Mouse (Mus musculus) right cerebral cortex, adult 2 months (tissue): Measurements from ENCODE around the gene Hist1h2ac.
"Not testable (repeated sequence)": the region's sequence is repeated elsewhere in the genome, so short reads cannot be mapped to it uniquely, and the experiment has no call there.

Experiments
- DNase-seq, 2 experiments: peaks; one replicate each; pipeline ENCODE4 v3.0.0; 2021 to 2022; ENCODE audit warnings: low spot score in 2 of 2

Hist1h2ac gene

DNA sequence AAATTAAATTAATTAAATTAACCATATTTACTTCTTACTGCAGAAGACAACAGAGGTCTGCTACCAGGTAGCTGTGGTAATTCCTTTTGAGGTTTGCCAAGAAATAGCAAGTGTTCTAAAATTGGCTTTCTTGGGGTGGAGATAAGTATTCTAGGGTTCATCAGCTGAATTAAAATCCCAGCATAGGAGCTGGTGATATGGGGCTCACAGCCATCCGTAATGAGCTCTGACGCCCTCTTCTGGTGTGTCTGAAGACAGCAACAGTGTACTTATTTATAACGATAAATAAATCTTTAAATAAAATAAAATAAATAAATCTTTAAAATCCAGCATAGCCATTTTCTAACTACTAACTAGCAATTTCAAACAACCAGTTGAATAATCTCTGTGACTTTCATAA is 16.0 kb upstream of the Hist1h2ac start:
- no peak for DNase-seq

DNA sequence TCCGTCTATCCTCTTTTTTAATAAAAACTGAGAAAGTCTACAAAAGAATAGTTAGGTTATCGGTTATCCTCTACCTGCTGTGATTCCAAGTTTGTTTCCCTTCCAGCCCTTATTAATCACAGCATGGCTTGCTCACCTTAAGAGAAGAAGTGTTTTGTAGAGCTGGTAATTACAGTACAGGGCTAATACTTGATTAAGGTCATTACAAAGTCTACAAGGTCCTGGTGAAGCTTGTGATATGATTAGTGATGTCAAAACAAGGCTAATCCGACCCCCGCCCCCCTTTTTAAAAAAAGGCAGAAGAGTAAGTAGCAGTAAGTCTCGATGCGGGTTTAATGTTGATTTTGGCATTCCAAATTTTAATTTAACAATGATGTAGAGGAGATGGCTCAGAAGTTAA is 15.2 kb upstream of the Hist1h2ac start:
- no peak for DNase-seq

DNA sequence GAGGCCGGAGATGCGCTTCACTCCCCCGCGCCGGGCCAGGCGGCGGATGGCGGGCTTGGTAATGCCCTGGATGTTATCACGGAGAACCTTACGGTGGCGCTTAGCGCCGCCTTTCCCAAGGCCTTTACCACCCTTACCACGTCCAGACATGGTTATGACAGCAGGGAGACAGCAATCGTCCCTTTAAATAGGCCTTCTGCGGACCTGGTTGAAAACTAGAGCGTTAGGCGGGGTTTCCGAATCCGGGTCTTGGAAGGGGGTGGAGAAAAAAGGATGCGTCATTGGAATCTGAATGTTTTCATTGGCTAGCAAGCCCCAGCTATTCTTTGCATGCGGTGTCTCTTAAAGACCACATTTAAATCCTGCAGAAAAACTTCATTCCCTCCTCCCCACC is 14.5 kb upstream of the Hist1h2ac start, which contains the start of gene Hist1h4c:
TSS of gene Hist1h4c (minus strand) at position 155 of the 394 bp plus-strand sequence.
- DNase-seq: peak; percentile 99 to 100

DNA sequence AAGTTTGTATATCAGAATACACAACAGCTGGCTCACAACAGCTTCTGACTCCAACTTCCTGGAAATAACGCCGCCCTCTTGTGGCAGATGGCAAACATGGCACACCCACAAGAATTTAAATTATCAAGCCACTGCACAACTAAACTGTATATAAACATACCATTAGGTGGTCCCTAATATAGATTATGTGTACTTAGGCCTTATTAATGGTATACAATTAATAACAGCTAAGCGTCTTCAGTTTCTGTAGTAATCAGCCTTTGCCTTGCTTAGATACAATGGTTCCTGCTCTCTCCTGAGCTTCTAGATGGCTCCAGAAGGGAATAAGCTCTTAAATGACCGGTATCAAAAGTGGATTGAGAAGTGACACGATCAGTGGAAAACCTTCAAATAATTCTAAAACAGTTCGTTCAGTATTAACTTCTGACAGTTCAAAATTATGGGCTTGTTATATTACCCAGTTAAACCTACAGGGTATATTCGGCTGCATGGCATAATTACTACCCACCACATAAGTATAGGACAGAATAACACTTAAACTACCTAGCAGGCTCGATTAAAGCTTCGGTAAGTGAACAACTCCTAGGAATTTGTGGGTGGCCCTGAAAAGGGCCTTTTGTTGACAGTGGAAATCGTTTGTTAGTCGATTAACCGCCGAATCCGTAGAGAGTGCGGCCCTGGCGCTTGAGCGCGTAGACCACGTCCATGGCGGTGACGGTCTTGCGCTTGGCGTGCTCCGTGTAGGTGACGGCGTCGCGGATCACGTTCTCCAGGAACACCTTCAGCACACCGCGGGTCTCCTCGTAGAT is 13.9 kb upstream of the Hist1h2ac start:
- DNase-seq: peak in 1 of 2 experiments; percentile 70

DNA sequence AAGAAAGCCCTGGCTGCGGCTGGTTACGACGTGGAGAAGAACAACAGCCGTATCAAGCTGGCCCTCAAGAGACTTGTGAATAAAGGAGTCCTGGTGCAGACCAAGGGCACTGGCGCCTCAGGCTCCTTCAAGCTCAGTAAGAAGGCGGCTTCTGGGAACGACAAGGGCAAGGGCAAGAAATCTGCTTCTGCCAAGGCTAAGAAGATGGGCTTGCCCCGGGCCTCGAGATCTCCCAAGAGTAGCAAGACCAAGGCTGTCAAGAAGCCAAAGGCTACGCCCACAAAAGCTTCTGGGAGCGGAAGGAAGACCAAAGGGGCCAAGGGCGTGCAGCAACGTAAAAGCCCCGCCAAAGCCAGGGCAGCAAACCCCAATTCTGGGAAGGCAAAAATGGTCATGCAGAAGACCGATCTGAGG is 12.3 kb upstream of the Hist1h2ac start:
- DNase-seq: no peak

DNA sequence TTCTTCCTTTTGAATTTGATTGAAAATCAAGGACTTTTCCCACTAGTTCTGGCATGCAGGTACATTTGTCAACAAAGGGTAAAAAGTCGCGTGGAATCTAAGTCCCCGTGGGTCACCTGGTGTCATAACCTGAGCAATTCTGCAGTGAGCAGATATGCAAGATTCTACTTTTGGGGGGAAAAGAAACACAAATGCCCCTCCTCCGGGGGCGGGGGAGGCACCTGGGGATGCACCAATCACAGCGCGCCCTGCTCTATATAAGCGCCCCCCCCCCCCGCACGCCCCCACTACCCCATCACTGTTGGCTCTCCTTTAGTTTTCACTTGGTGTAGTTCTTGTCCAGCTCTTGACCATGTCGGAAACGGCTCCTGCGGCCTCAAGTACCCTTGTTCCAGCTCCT is 11.8 kb upstream of the Hist1h2ac start, which contains the start of gene Hist1h1t:
TSS of gene Hist1h1t (plus strand) at position 301 of the 400 bp plus-strand sequence.
- DNase-seq: no peak

DNA sequence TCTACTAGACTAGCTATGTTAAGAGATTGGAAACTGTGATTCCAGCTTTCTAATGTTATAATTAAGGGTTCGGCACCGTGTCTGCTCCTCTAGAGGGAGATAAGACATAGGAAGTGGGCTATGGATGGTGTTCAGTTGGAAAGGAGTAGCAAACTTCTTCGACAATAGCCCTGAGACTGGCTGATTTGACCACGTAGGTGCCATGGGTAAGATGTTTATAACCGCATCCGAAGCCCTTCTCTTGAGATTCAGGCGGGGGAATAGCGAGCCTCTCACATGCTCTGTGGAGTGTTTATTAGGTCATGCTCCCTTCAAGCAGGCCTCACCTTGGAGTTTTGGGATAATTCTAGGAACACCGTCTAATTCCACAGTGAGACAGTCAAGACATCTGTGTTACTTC is 11.2 kb upstream of the Hist1h2ac start:
- DNase-seq: no peak

DNA sequence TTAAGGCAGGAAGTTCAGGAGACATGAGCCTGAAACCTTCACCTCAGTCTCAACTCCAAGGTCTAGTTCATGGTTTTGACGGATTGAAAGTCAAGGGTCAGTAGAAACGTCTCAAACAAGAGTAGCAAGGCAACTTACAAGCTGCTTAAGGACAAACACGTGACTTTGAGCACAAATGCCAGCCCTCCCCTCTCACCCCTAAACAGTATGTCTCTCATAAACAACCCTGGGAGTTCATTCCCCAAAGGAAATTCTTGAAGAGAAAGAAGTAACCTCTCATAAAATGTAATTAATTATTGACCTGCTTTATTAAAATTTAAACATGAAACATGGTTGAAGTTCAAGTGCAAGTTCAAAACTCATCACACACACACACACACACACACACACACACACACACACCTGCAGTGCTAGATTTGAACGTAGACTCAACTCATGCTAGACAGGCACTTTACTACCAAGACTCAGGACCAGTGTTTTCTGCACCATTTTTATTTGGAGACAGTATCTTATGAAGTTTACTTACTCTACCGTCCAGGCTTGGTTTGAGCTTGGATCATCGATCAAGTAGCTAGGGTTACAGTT is 10.2 kb upstream of the Hist1h2ac start:
- DNase-seq: no peak

DNA sequence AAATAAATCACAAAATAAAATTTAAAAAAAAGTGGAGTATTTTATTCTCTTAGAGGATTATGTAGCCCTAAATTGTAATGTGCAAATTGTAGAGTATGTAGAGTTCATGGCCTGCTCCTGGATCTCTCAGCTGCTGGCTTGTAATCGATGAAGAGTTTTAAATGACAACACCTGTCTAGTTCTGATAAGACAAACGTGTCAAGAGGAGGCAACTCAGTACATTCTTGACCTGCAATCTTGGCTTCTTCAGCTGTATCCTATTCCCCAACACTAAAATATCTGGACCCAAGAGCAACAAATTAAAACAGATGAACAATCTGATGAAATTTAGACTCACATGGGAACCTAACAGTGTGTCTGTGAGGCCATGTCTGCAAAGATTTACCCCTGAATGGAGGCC is 5.7 kb upstream of the Hist1h2ac start:
- DNase-seq: no peak

DNA sequence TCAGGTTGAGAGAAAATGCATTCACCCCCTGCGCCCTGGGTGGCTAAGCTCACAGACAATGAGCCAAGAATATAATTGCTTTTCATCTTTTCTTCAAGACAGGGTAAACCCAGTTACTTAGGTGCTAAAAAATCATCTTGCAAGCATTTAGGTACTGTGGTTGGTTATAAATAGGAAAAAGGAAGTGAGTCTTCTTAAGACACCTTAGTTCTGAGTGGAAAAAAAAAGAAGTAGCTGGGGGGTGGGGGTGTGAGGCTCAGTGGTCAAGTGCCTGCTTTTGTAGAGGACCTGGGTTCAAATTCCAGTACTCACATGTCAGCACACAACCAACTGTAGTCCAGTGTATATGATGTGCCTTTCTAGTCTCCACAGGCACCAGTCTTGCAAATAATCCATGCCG is 5.2 kb upstream of the Hist1h2ac start:
- DNase-seq: no peak

DNA sequence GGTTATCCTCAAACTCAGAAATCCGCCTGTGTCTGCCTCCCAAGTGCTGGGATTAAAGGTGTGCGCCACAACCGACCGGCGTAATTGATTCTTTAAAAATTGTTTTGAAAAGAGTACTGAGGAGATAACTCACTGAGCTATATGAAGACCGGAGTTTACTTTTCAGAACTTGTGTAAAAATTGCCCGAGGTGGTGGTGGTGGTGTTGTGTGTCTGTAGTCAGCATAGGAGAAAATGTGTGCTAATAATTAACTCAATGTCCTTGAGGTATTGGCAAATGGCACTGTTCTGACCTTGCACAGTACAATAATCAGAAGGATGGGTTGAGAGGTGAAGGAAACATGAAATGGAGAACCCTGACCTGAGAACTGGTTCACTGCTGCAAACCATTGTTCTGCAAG is 4.2 kb upstream of the Hist1h2ac start:
- DNase-seq: no peak

DNA sequence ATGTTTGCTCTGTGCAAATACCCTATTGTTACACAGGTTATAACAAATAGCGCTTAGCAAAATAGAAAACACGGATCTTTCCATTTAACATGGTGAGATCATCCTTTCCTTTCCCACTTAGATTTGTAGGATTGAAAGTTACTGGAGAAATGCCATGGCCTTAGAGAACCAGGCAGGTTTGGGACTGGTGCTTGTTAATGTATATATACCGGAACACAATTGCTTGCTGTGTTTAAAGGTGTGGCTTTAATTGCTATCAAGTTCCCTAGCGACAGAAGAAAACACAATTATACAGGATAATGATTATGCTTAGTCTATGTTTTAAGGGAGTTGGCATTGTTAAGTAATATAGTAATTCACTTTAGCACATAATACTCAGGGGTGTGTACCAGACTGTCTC is 3.4 kb upstream of the Hist1h2ac start:
- no peak for DNase-seq

DNA sequence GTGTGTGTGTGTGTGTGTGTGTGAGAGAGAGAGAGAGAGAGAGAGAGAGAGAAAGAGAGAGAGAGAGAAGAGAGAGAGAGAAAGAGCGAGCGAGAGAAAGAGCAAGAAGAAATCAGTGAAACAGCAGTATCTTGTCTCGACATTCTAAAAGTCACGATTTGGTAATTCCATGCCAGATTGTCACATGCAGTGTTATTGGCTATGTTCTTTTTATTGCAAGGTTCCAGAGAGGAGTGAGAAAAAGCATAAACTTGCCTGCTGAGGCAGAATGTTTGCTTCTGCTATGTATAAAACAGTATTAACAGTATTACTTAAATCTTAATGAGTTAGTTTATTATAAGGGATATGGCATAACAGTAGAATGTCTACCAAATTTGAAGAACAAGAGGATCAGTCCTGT is 2.2 kb upstream of the Hist1h2ac start:
- no peak for DNase-seq

DNA sequence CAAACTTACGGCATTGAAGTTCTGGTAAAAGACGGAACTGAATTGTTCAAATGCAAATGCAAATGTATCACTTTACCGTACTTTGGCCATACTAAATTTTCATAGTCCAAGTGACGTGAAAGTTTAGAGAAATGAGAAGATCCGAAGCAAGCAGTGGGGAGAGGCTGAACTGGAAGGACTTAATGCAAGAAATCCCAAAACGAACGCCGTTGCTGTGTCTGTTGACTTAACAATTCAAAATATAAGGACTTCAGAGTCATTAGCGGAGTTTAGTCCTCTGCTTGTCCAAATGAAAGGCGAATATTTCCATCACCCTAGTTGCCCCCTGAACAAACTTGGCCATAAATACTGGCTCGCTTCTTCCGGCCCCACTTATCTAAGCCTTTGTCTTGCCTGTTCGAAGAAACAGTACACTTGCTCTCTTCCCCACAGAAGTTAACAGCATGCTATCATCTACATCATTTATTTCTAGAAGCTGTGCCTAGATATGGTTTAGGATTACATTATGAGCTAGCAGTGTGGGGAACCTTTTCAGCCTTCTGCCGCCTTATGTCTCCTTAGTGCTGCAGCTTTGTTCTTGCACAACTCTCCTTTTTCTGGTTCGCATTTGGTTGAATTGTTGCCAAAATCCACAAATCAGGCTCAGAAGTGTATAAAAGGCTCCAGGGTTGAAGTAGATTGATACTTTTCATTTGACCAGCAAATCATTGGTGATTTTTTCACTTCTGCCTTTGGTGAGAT is 1.5 kb upstream of the Hist1h2ac start:
- no peak for DNase-seq

DNA sequence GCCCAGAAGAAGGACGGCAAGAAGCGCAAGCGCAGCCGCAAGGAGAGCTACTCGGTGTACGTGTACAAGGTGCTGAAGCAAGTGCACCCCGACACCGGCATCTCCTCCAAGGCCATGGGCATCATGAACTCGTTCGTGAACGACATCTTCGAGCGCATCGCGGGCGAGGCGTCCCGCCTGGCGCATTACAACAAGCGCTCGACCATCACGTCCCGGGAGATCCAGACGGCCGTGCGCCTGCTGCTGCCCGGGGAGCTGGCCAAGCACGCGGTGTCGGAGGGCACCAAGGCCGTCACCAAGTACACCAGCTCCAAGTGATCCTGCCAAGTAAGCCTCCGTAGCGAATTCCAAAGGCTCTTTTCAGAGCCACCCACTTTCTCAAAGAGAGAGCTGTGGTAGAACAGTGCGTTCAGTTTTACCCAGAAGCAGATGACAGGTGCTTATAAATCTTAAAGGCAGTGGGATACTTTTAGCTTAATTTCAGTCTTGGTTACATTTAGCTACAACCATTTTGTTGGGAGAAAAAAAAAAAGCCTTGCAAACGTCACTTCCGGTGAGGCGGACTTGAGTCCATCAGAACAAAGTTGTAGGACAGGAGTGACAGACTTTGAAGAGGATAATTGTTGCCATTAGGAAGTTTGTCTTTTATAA is 672 bp upstream of the Hist1h2ac start:
- DNase-seq: peak; percentile 39 to 47

DNA sequence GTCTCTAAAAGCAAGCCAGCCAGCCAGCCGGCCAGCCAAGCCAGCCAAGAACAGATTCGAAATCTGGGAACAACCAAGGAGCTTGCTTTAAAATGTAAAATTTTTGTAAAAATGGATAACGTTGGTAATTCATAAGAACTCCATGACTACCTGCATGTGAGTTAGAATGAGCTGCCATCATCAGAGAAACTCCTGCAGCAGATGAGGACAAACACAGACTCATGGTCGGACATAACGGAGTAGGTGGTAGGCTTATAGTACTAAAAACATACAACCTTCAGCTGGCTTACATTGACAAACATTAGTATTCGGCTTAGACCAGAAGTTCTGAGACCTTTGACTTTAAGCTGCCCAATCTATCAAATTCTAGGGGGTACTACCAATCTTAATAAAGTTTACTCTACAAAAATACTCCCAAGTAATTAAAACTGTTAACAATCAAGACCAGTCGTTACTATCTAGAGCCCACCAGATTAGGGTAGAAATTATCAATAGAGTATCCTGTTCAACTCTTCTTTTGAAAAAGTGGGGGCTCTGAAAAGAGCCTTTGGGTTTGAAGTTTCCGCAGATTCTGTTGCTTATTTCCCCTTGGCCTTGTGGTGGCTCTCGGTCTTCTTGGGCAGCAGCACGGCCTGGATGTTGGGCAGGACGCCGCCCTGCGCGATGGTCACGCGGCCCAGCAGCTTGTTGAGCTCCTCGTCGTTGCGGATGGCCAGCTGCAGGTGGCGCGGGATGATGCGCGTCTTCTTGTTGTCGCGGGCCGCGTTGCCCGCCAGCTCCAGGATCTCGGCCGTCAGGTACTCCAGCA is 597 bp downstream of the Hist1h2ac start:
- DNase-seq: not testable (repeated sequence)

DNA sequence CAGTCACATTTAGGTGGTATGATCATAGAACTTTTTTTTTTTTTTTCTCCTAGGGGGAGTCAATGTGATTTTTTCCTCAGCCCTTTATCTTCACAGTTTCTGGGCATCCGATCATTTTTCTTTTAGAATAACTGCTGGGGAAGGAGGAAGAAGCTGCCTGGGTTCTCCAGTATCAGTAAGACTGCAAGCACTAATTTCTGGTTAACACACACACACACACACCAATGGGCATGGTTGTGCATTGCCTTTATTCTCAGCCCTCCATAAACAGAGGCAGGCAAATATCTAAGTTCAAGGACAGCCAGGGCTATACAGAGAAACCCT is 1.2 kb downstream of the Hist1h2ac start:
- DNase-seq: no peak

DNA sequence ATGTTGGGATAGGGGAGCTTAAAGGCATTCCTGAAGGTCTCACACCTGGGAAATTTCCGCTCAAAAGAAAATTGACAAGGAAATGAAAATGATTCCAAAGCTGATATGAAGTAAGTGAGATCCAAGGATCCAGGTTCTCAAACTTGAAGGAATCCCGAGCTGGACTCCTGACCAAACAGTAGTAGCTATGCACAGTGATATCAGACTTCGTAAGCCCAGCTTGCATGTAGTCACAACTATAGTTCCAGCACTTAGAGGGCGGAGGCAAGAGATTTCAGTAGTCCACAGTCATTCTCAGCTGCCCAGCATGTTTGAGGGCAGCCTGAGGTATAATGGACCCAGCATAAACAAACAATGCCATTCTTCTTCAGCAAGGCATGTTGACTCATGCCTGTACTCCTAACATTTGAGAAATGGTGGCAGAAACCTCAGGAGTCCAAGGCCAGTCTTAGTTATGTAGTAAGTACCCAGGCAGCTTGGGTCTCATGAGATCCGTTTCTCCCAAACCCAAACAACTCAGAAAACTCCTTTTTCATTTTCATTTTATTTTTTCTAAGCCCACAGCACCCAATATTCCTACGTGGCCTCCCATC is 1.7 kb downstream of the Hist1h2ac start:
- DNase-seq: no peak

DNA sequence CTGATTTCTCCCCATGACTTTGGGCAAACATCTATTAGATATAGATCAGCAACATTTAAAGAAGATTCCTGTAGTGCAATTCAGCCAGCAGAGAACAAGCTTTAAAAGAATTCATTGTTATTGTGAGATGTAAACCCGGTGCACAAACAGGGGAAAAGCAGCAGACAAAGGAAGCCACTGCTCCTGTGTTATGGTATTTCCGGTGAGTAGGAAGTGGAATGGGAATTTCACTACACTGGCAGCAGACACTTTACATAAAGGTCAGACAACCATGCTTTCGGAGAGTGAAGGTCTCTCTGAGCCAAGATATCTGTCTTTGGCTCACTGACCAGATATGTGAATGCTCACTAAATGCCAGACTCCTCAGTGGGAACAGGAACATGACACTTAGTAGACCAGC is 21.2 kb downstream of the Hist1h2ac start:
- no peak for DNase-seq

DNA sequence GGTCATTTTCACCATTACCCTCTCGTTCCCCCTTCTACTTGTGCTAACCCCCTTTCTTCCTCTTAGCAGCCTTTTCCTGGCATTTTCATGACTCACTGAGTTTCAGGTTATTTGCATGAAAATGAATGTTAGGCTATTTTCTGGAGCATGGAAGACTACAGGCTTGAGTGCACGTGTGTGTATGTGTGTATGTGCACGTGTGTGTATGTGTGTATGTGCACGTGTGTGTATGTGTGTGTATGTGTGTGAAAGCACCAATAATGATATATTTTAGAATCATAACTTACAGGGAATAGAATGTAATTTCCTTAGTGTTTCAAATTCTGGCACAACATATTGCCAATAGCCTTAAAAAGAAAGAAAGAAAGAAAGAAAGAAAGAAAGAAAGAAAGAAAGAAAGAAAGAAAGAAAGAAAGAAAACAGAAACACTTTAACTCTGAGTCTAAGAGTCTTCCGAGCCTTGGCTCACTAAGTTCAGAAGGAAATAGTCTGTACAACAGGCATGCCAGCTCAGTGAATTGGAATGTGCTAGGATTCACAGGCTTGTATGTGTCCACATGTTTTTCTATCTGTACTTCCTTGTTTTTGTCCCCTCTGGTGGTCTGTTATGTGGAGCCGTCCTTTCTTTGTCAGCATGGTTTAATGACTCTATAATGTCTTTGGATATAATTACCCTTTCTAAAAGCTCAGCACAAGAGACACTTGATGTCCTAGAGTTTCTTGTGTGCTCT is 23.9 kb downstream of the Hist1h2ac start:
- no peak for DNase-seq
